Mouse (Mus musculus) right cerebral cortex, adult 18-20 months (tissue): ENCODE data around the gene Dnajc22.

ENCODE experiments used
- DNase-seq: peaks from one replicate; pipeline ENCODE4 v3.0.0; 2022; ENCODE audit warnings: mixed read lengths

Gene Dnajc22

DNA sequence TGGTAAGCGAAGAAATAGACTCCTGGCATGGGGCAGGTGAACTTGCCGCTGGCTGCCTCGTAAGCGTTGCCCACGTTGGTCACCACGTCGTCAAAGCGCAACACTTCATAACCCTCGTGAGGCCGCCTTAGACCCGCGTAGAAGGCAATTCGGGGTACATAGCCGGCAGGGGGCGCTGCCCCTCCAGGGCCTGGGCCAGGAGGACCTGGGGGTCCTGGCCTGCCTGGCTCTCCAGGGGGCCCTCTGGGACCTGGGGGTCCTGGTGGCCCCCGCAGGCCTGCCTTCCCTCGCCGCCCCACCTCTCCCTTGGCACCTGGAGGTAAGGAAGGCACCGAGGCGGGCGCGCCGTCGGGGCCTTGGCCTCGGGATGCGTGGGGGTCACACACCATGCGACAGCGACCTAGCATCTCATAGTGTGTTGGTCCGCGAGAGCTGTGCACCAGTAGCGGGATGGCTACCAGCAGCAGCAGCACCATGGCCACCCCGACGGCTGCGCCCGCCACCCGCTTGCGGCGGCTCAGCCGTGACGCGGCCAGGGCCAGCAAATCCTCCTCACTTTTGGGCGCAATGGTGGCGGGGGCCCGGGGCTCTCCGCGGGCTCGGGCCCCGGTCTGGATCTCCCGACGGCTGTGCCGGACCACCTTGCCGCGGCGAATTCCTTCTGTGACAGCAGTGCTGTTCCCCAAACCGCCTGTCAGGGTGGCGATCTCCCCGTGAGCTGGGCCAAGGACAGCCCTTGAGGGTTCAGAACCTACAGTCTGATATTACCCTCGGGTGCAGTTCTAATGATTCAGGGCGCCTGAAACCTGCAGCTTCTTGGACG, 5.5 kb upstream of the Dnajc22 start, which contains the start of gene C1ql4:
Gene C1ql4, minus strand, starts transcription at position 565 of the 823 bp plus-strand sequence.
- DNase-seq = no peak

DNA sequence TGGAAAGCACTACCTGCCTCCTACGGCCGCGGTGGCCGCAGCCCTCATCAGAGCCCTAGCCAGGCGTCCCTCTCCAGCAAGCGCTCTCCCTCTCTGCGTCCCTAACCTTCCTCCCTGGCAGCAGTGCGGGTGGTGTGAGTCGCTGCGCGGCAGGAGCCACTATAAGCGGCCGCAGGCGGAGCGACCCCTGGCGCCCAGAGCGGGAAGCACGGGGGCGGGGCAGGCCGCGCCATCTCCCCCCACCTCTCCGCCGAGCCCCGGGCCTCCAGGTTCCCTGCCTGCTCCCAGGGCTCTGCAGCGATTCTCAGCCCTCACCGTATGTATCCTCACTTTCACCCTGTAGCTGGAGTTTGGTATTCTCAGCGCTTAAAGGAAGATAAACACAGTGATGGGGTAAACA, 4.7 kb upstream of the Dnajc22 start:
- no peak for DNase-seq

DNA sequence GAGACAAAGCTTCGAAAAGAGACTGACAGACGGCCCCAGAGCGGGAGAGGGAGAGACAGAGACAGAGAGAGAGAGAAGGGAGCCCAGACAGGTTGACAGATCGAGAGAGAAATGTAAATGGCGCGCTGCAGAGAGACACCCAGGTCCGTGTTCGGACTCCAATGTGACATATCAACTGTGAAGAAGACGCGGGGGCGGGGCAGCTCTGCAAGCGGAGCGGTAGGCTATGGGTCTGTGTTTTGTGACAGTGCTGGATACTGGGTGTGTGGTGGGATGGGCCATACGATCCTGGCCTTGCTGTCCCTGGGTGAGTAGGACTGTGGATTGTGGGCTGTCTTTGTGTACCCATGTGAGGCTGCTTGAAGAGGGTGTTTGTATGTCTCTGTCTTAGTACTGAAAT, 3.9 kb upstream of the Dnajc22 start:
- no peak for DNase-seq

DNA sequence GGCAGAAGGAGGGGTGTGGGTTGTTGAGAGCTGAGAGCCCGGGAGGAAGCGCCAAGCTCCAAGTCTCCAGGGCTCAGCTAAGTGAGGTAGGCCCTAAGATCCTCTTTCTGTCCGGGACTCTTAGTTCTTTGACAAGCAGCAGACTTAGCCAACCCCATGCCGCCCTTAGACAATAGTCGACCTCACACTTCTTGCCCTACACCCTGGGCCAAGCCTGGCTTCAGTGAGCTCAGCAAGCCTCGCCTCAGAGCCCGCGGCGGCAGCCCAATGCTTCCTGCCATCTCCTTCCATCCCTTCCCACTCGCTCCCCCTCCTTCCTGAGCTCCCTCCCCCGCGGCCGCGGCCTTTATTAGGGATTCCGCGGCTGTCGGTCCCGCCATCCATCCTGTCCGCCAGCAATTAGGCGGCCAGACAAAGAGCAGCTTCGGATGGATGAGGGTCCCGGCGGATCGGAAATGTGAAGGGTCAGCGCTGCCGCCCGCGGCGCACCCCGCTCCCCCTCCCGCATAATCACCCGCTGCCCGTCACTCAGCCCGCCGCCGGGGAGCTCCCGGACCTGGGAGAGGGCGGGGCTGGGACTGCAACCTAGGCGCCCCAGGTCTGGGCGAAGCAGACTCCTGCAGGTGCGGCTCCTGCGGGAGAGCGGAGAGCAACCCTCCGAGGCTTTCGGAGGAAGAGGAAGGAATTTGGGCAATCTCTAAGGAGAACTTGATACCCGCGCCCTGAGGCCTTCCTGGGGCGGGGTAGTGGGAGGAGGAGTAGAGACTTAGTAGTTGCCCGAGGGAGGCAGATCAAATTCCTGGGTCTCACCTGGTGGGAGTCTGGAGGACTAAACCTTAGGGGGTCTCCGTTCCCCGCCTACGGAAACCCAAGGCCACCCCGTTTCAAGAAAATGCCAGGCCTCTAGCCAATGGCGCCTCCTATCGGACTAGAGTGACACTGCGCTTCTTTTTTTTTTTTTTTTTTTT, 605 bp downstream of the Dnajc22 start:
- DNase-seq = no peak

DNA sequence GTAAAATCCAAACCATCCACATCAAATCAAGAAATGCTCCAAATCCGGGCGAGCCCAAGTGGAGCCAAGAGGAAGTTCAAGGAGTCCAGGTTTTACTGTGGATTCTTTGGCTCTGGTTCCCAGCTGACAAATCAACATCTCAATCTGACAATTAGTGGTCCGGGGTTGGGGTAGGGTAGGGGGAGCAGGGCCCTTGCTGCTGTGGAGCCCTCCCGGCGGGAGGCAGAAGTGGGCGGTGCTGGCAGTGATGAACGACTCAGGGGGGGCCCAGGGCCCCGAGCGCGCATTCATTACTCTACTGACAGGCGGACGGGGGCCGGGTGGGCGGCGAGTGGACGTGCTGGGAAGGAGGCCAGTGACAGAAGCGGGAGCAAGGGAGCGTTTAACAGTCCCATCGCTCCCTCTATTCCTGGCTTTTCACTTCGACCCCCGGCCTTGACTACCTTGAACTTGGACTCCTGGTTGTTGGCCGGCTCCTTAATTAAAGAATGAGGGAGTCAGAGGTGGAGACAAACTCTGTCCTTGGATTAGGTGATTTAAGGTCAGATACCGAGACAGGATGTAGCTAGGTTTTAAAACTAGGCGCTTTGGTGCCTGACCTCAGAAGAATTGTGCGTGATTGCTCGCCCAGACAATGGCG, 1.8 kb downstream of the Dnajc22 start:
- no peak for DNase-seq

DNA sequence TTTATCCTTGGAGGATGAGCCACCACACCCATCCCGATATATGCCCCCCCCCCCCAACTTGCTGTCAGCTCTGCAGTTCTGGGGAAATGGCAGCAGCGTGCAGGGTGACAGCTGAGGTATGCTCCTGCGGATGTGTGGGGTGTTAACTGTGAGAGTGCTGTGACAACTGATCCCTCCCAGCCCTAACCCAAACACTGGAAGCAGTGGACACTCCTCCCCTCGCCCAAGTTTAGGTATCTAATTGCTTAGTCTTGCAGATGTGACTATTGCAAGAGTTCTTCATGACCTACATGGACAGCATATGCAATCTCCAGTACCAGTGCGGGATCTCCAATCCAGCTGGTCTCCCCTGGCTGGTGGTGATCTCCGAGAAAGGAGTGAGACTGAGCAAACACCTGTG, 2.4 kb downstream of the Dnajc22 start:
- DNase-seq = no peak

DNA sequence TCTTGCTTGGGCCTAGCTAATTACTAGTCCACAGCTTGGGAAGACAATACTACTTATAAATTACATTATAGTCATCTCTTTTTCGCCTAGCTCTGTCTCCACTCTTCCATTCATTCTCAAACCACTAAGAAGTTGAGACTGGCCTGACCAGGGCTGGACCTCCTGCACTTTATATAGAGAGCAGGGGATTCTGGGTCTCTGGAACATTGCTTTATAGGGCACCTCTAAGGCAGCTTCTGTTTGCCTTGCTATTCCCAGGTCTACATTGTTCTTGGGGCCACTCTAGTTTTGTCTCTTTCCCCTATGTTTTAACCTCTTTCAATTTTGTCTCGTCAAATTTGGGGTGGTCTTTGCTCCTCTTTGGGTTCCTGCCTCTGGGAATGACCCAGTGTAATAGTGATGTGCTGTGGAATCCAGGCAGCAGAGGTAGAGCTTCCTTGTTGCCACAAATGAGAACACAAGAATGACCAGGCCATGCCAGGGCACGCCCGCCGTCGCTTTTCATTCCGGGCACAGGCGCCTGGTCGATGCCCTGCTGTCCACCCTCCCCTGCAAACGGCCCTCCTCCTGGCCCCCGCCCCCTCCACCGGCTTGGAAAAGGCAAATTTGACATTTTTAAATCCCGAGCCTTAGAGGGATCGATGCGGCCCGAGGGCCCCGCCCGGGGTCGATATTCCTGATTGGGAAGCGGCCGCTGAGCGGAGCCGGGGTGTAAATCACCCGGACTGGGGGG, 3.3 kb downstream of the Dnajc22 start:
- DNase-seq = no peak

DNA sequence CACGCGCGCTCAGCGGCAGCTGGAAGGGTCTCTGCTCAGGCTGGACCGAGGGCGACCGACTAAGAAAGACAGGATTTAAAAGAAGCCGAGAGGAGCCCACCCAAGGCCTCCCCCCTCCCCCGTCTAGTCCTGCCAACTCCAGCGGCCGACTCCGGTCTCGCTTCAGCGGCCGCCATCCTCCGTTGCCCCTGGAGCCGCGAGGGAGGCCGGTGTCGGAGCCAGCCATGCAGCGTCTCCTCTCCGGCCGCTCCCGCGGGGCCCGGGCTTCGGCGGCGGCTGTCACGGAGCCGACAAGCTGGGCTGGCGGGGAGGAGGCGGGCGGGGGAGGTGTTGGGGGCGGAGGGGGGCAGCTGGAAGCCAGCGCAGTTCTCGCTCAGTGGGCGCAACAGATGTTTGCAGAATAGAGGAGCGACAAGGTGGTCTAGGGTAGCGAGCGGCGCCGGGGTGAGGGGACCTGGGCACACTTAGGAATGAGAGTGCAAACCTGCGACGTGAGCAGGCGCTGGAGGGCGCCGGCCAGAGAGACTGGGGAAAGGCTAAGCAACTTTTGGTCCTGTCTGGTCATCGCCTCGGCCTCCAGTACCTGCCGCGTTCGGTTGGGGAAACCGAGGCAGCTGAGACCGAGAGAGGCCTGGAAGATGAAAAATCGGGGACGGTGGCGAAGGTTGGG, 4.0 kb downstream of the Dnajc22 start:
- no peak for DNase-seq

DNA sequence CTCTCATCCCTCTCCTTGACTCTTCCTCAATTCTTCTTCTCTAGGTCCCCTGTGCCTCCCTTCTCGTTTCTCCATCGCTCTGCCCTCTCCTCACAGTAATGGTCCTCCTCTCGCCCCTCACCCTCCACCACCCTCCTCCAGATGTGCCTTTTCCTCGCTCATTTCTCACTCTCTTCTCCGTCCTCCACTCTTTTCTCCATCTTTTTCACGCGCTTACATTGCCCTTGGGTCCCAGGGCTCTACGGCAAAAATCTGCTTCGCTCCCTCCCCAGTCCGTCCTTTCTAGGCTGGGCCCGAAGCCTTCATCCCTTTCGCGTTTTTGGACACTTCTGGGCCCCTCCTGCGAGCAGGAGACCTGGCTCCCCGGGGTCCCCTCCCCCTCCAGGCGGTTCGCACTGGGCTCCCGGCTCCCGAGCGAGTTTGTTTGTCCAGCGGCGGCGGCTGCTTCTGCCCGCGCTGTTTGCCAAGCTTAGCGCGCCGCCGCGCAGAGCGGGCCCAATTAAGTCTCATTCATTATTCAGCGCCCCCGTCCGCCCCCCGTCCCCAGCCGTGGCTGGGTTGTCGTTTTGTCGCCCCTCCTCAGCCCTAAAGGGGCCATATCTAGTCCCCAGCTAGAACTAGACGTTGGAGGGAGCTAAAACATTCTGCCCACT, 5.0 kb downstream of the Dnajc22 start:
- DNase-seq = no peak

DNA sequence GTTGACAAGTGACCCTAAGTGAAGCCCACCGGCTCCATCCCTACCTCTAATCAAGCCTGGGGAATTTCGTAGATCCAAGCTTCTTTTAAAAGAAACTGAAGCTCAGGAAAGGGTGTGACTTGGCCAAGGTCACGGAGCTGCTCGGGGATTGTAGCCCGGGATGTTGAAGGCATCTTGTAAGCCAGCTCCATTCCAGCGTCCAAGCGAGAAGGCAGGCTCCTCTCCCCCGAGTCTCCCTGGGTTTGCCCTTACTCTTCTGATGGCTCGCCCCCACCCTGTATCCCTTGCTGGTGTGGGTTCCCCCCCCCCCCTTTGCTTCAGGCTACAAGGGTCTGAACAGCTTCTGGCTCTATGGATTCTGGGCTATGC, 5.5 kb downstream of the Dnajc22 start:
- DNase-seq = no peak

DNA sequence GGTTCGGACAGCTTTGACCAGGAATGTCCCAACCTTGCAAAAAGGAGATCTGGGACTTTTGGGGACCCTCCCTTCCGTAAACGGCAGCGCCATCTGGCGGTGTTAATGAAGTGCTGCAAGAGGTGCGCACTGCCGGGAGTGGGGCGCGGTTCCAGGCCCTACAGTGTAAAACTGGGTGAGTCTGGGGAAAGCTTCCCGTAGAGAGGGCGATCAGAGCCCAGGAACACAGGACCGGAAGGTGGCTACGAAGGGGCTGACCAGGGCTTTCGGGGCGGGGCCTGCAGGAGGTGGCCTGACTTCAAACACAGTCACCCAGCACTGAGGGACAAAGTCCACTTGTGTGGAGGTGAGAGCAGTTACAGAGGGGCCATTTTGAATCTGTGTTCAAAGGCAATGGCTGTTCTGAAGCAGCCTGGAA, 6.2 kb downstream of the Dnajc22 start:
- no peak for DNase-seq

DNA sequence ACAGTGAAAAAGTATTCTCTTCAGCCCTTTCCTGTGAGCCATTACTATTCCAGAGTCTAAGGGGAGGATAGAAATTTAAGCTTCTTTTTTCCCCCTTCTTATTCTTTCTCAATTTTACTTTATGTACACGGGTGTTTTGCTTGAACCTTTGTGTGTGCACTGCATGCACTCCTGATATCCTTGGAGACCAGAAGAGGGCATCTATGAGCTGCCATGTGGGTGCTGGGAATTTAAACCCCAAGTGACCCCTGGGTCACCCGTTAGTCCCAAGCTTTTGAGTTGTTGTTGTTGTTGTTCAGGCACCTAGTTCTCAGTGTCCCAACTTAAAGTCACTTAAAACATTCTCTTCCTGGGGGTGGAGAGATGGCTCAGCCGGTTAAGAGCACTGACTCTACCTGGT, 7.0 kb downstream of the Dnajc22 start:
- DNase-seq = no peak

DNA sequence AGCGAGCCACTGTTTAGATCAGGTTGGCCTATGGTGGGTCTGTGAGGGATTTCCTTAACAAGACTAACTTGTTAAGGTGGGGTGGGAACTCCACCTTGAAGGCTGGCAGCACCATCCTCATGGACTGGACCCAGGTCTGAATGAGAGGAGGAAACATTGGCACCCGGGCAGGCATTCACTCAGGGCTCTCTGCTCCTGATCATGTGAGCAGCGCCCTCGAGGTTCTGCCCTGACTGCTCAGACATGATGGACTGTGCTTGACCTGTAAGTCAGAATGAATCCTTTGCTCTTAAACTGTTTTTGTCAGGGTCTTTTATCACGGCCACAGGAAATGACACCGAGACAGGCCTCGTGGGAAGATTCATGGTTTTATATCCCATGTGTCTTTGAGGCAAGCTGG, 12.3 kb downstream of the Dnajc22 start:
- DNase-seq = no peak

DNA sequence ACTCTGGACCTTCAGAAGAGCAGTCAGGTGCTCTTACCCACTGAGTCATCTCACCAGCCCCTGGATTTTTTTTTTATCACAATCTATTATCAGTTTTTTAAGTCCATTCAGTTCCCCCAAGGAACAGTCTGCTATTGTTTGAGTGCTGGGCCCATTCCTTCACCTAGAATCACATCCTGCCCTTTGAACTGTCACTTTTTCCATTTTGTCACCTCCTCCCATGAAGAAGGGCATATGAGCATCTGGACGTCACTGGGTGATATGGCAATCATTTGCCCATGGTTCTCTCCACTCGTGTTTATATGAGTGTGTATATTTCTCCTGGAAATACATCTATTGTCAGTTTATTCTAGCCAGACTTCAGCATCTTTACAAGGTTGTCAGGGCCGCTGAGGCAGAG, 14.9 kb downstream of the Dnajc22 start:
- no peak for DNase-seq

DNA sequence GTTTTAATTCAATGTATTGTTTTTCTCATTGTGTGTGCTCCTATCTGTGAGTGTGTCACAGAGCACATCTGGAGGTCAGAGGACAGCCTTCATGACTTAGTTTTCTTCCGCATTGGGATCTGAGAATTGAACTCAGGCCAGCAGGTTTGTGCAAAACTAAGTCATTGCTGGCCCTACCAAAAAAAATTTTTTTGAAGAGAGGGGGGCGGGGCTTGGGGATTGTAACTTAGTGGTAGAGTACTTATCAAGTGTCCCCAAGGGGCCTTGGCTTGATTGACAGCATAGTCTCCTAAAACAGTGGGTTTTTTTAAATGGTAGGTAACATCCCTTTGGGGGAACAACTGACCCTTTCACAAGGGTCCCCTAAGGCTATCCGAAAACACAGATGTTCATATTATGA, 18.2 kb downstream of the Dnajc22 start:
- no peak for DNase-seq

DNA sequence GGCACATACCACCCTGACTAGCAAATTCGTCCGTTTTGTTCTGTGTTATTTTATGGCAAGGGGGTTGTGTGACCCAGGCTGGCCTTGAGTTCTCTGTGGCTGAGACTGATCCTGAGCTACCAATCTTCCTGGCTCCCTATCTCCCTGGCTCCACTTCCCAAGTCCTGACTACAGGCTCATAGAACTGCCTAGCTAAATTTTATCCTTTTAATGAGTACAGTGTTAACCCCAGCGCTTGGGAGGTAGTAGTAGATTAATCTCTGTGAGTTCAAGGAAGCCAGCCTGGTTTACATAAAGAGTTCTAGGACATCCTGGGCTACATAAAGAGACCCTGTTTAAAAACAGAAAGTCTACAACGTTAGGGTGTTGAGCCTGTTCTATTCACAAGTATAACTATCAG, 18.8 kb downstream of the Dnajc22 start:
- no peak for DNase-seq

DNA sequence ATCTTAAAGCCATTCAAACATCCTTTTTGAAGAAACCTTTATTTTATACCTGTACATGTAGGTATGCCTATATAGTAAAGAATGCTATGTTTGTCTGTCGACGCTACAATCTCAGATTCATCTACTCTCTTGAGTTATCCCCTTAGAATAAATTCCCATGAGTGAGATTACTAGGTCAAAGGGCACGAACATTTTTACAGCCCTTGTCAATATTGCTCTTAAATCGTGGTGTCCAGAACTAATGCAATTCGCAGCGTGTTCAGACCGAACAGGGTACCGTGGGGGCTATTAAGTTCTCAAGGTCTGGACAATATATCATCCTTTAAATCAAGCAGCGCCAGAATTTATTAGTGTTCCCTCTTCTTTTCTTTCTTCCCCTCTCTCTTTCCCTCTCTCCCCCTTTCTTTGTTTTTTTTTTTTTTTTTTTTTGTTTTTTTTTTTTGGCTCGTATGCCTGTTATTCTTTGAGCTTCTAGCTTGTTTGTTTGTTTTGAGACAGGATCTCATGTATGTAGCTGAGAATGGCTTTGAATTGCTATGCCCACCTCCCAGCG, 19.9 kb downstream of the Dnajc22 start:
- no peak for DNase-seq

DNA sequence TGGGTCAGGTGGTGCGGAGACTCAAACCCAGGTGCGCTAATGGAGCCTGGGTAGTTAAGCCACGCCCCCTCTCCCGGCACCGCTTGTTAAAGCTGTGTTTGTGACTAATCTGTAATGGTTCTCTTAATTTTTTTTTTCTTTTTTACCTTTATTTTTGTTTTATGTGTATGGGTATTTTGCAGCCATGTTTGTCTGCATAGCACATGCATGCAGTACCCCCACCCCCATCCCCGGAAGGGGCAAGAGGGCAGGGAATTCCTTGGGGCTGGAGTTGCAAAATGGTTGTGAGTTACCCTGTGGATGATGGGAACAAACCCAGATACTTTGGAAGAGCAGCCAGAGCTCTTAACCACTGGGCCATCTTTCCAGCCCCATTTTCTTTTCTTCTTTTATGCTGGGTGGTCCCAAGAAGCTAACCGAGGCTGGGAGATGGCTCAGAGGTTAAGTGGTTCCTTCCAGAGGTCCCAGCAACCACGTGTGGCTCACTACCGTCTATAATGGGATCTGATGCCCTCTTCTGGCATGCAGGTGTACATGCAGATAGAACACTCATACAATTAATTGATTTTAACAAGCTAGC, 20.5 kb downstream of the Dnajc22 start:
- no peak for DNase-seq

DNA sequence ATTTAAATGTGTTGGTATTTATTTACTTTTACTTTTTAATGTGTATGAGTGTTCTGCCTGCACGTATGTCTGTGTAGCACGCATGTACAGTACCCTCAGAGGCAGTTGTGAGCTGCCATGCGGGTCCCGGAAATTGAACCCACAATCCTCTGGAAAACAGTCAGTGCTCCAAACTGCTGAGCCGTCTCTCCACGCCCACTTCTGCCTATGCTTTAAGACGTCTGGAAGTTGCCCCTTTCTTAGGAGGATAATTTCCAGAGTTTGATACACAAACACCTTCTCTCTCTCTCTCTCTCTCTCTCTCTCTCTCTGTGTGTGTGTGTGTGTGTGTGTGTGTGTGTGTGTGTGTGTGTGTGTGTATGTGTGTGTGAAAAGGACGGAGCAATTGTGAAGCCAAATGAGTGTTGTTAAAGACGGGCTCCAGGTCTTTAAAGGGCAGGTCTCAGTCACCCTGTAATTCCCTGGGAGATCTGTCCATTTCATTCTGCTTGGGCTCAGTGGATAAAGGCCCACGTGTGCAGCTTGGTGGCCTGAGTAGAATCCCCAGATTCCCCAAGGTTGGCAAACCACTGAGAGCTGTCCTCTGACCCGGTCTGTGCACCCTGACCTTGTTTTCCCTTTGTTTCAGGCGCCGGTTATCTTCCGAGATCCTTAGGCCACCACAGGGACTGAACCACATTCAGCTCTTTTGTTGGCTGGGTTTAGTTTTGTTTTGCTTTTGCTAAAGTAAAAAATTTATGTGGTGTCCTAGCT, 21.5 kb downstream of the Dnajc22 start:
- DNase-seq = no peak

DNA sequence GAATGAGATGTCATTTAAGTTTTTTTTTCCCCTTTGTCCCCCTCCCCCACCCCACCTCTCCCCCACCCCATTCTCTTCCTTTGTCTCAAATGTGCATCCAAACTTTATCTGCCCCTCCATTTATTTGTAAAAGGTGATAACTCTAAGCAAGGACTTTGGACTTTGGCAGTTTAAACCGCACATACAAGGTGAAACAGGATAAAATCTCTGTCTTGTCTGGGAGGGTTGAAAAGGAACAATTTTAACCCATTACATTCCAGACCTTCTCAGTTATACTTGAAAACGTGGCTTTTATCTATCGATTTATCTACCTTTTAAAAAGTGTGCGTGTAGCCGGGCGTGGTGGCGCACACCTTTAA, 22.1 kb downstream of the Dnajc22 start:
- no peak for DNase-seq
